Mouse (Mus musculus): ENCODE data around the gene Cyp3a13. TPM values are rescaled to one million over a fixed set of nuclear protein-coding genes. Genes with fewer than 3 reads are reported as not detected.
"Not testable (repeated sequence)": the region's sequence is repeated elsewhere in the genome, so short reads cannot be mapped to it uniquely, and the experiment has no call there.

Cyp3a13 gene
- total RNA-seq (2021): 0.26 and 7.7 TPM in 2 replicates
- long read RNA-seq, experiment 1: 0 reads
- long read RNA-seq, experiment 2, partial matches to known transcripts: 1 of 5 reads
- long read RNA-seq, experiment 2, other reads (novel, unspliced or antisense): 1 of 5 reads

DNA sequence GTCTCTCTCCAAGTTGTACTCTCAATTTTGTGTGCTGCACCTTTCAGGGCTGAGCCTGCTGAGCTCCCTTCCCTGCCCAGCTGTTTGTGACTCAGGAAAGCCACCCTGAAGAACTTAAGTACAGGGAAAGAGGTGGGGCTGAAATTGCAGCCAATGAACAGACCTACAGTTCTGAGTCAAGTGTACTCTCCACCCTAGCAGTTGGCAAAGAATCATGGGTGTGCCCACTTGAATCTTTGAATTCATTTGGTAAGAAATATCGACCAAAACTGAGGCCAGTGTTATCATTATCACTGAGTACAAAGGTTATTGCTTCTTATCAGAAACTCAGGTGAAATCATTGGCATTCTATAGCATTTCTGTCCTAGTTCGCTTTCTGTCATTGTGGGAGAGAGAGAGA is at the start of gene Cyp3a13:
Cyp3a13 (minus strand) TSS at position 88 of the 400 bp plus-strand sequence.
- DNase-seq: no peak

GRCm38 (mm10) chr5:137966492-137966891 is 45.1 kb upstream of the Cyp3a13 start:
- no peak for DNase-seq

- no peak for DNase-seq
Observed at GRCm38 (mm10) chr5:137962945-137963344, 41.5 kb upstream of the Cyp3a13 start, which contains the start of gene Gjc3. Gjc3 (minus strand) TSS chr5:137963098.

DNA sequence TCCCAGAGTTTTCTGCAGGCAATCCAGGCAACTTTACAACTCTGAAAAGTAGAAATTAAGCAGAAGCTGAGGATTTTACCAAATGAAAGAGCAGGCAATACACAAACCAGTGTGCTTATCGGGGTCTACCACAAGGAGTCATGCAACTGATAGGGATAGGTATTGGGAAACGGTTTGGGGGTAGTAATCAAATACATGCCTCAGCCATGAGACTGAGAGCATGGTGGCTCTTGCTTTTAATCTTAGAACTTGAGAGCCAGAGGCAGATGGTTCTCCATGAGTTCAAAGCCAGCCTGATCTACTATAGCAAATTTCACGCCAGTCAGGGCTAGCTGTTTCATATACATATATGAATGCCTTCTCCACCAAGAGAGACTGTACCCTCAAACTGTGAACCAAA is 35.0 kb upstream of the Cyp3a13 start:
- DNase-seq: no peak

DNA sequence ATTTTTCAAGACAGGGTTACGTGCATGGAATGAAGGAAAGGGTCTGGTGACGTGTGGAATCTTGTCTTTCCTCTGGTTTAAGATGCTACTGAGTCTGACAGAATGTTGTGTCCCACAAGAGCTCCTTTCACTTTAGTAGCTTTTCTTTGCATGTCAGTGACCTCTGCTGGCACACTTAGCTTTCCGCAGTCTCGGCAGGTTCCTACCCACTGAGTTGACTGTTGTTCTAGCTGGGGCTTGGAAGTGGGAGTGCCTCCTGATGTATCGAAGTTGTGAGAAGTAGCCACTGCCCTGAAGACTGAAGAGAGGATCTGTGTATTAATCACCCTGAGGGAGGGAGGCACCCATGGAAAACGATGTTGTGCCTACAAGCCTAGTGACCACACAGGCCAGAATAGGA is 29.8 kb upstream of the Cyp3a13 start:
- DNase-seq: peak; percentile 46

- DNase-seq: no peak
Observed at GRCm38 (mm10) chr5:137947303-137947702, 25.9 kb upstream of the Cyp3a13 start.

GRCm38 (mm10) chr5:137943133-137943532 is 21.7 kb upstream of the Cyp3a13 start:
- DNase-seq: no peak

GRCm38 (mm10) chr5:137940948-137941347 is 19.5 kb upstream of the Cyp3a13 start:
- DNase-seq: no peak

DNA sequence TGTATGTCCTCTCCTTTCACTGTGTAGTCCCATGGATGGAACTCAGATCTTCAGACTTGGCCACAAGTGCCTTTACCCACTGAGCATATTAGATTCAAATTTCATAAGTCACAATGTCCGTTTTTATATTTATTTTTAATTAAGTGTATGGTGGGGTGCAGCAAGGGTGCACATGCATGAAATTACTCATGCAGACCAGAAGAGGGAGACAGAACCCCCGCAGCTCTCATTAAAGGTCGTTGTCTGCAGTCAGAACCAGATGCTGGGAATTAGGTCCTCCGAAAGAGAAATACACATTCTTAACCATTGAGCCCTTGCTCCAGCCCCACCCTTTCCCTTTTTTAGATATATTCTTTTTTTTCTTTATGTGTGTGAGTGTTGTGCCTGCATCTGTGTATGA is 15.8 kb upstream of the Cyp3a13 start:
- no peak for DNase-seq

GRCm38 (mm10) chr5:137936486-137936885 is 15.1 kb upstream of the Cyp3a13 start:
- DNase-seq: no peak

DNA sequence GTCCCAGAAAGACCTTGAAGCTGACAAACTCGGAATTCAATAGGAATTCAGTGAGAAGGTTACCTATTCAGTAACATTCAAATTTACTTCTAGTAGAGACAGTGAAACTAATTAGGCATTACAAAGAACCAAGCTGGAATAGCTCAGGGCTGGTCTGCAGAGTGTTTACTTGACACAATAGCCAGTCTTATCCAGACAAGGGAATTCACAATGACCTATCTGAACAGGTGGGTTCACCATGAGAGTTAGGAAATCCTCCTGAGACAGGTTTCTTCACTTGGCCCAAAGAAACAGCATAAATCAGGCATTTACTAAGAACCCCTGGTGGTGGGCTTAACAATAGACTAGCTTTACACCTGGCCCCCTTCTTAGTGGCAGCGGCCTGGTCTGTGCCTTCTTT is 12.5 kb upstream of the Cyp3a13 start:
- DNase-seq: not testable (repeated sequence)

DNA sequence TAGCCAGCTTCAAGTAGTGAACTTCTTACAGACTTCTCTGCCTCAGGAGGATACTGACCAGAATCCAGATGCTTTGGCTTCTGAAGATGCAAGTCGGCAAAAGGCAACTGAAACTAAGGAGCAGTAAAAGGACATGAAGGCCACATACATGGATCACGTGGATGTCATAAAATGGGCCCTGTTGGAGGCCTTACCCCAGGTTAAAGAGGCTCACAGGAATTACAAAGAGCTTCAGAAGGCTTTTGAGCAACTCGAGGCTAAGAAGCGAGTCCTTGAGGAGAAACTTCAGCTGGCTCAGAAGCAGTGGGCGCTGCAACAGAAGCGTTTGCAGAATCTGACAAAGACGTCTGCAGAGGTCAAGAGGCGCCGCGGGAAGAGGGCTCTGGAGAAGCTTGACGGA is 7.0 kb upstream of the Cyp3a13 start:
- no peak for DNase-seq

GRCm38 (mm10) chr5:137922171-137922570 is 752 bp upstream of the Cyp3a13 start:
- DNase-seq: no peak

- DNase-seq: no peak
Observed at GRCm38 (mm10) chr5:137915550-137915949, 5.9 kb downstream of the Cyp3a13 start.

GRCm38 (mm10) chr5:137914508-137914907 is 6.9 kb downstream of the Cyp3a13 start:
- DNase-seq: no peak

- no peak for DNase-seq
Observed at GRCm38 (mm10) chr5:137909564-137910262, 11.7 kb downstream of the Cyp3a13 start.

DNA sequence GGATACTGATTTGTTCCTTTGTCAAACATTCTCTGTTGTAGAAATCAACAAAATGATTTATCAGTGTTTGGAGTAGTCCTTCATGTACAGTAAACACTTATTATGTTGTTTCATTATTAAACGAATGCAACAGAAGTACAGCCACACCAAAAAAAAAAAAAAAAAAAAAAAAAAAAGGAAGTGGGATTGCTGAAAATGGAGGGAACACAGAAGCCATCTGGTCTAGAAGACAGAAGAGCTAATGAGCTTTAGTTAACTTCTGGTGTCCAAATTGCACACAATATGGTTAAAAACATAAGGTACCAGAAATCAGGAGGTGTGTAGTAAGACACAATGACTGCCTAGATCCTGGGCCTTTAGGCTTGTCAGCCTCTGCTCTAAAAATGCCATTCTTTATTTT is 23.6 kb downstream of the Cyp3a13 start:
- DNase-seq: no peak

GRCm38 (mm10) chr5:137892954-137893353 is 28.5 kb downstream of the Cyp3a13 start:
- no peak for DNase-seq

GRCm38 (mm10) chr5:137887666-137888065 is 33.8 kb downstream of the Cyp3a13 start:
- DNase-seq: no peak

DNA sequence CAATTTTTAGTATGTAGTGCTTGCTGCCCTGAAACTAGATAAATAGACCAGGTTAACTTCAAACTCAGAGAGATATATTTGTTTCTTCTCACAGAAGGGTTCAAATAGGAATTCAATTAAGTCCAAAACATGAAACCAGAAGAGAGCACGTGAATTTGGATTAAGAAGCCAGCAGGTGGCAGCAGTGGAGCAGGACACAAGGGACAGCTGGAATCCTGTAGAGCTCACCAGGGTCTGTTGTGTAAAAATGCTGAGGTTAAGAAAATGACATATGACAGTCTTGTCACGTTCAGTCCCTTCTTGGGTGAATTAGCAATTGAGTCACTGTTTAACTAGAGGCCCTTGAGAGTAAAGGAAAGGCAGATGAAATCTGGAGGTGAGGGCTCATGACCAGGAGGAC is 35.5 kb downstream of the Cyp3a13 start:
- peak; percentile 77 for DNase-seq

DNA sequence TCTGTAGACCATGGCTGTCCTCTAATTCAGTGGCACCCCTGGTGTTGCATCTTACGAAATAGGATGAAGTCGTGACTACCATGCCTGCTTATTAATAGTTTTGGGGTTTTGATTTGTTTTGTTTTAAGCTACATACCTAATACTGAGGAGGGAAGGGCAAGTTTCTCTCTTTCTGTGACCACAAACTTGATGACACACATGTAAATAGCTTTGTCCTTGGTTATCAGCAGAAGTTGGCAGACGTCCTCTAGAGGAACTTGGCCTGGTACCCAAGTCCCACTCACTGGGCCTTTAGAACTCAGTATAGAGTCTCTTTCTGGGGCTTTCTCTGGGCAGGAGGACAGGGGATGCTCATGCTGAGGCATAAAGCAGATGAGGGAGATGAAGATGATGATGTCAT is 38.1 kb downstream of the Cyp3a13 start:
- peak; percentile 31 for DNase-seq

DNA sequence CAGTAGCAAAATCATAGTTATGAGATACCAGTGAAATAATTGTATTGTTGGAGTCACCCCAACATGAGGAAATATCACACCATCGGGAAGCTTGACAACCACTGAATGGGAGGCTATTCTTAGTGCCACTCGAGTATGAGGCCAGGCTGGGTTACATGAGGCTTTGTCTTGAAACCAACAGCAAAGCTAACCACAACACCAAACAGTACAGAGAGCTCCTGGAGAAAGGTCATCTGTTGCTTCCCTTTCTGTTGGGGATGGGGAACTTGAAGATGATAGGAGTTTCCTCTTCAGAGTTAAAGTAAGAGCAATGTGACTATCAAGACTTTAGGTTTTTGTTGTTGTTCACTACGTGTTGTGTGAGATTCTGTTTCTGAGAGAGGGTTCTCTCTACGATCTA is 38.5 kb downstream of the Cyp3a13 start:
- no peak for DNase-seq

- DNase-seq: peak; percentile 54
Observed at GRCm38 (mm10) chr5:137877860-137878259, 43.6 kb downstream of the Cyp3a13 start.

GRCm38 (mm10) chr5:137875054-137875453 is 46.4 kb downstream of the Cyp3a13 start:
- no peak for DNase-seq

Measured in adrenal gland, postnatal 14 days (tissue).